Mouse (Mus musculus): ENCODE results near the gene Macrod2. TPM values are rescaled to one million over a fixed set of nuclear protein-coding genes. Genes with fewer than 3 reads are reported as not detected.

The Macrod2 gene
- total RNA-seq, 1 experiment from 2014 or later, result 7.7 TPM

DNA sequence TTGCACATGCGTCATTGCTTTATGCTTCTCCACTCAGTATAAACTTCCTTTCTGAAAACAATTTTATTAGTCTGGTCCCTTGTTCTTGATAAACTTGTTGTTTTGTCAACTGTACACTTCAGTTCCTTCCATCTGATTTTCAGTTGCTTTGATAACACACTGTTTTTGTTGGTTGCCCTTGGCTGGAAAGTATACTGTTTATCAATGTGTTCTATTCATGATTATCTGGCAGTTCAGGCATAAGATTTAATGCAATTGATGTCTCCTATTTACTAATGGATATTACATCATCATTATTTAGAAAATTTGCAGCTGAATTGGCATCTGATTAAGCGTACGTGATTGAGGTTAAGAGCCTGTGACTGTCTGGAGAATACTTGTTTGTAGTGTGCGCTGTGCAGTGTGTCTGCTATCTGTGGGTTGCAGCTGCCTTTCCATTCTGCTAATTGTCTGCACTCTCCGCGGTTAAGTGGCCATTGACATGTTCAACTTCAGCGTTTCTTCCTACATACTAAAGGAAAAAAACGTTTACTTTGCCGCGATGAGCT, 949.0 kb downstream of the Macrod2 start:
- ATAC-seq (replicated peaks in 1 of 2; ENCODE audit: insufficient read depth in 1 of 2, low FRiP score in 2 of 2, low TSS enrichment in 1 of 2, low read depth in 1 of 2, poor library complexity in 2 of 2, severe bottlenecking in 2 of 2), result no peak

GRCm38 (mm10) chr2:141352623-141353022, 957.5 kb downstream of the Macrod2 start:
- ATAC-seq (replicated peaks in 1 of 2; ENCODE audit: insufficient read depth in 1 of 2, low FRiP score in 2 of 2, low TSS enrichment in 1 of 2, low read depth in 1 of 2, poor library complexity in 2 of 2, severe bottlenecking in 2 of 2), result no peak

- no peak for ATAC-seq (replicated peaks in 1 of 2; ENCODE audit: insufficient read depth in 1 of 2, low FRiP score in 2 of 2, low TSS enrichment in 1 of 2, low read depth in 1 of 2, poor library complexity in 2 of 2, severe bottlenecking in 2 of 2)
Observed at GRCm38 (mm10) chr2:141388632-141389031, 993.5 kb downstream of the Macrod2 start.

- ATAC-seq (replicated peaks in 1 of 2; ENCODE audit: insufficient read depth in 1 of 2, low FRiP score in 2 of 2, low TSS enrichment in 1 of 2, low read depth in 1 of 2, poor library complexity in 2 of 2, severe bottlenecking in 2 of 2), result no peak
Observed at GRCm38 (mm10) chr2:141391229-141391628, 996.1 kb downstream of the Macrod2 start.

DNA sequence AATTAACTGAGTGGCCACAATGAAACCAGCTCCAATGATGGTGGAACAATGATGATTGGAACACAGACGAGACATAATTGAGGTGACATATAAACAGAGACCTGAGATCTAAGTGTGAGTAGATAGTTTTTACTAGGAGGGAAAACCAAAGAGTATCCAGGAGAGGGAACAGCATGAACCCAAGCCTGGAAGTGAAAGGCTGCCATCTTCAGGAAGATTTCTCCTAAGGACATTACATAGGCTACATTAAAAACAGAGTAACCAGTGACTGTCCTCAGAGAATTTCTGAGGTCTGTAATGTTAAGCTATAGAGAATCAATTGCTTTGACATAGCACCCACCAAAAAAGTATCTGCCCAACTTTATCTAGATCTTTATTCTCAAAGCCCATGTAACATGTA, 999.7 kb downstream of the Macrod2 start:
- ATAC-seq (replicated peaks in 1 of 2; ENCODE audit: insufficient read depth in 1 of 2, low FRiP score in 2 of 2, low TSS enrichment in 1 of 2, low read depth in 1 of 2, poor library complexity in 2 of 2, severe bottlenecking in 2 of 2), result no peak

DNA sequence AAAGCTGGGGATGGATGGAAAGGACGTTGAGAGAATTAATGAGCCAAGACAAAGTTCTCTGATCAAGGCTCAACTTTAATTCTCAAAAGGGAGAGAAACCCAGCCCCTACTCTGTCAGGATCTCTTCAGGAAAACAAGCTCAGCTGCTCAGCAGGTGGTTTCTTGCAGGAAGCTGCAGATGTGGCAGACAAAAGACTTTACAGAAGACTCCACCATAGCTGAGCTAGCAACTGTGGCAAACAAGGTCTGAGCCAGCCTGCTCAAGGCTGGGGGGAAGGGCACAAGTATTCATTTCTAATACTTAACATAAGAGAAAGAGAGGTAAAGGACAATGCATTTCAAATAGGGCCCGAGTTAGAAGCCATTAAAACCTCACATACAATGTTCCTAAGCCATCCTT, 1013.7 kb downstream of the Macrod2 start:
- no peak for ATAC-seq (replicated peaks in 1 of 2; ENCODE audit: insufficient read depth in 1 of 2, low FRiP score in 2 of 2, low TSS enrichment in 1 of 2, low read depth in 1 of 2, poor library complexity in 2 of 2, severe bottlenecking in 2 of 2)

GRCm38 (mm10) chr2:141416436-141416835, 1021.3 kb downstream of the Macrod2 start:
- no peak for ATAC-seq (replicated peaks in 1 of 2; ENCODE audit: insufficient read depth in 1 of 2, low FRiP score in 2 of 2, low TSS enrichment in 1 of 2, low read depth in 1 of 2, poor library complexity in 2 of 2, severe bottlenecking in 2 of 2)

- no peak for ATAC-seq (replicated peaks in 1 of 2; ENCODE audit: insufficient read depth in 1 of 2, low FRiP score in 2 of 2, low TSS enrichment in 1 of 2, low read depth in 1 of 2, poor library complexity in 2 of 2, severe bottlenecking in 2 of 2)
Observed at GRCm38 (mm10) chr2:141416855-141417544, 1021.9 kb downstream of the Macrod2 start.

GRCm38 (mm10) chr2:141419806-141420205, 1024.7 kb downstream of the Macrod2 start:
- no peak for ATAC-seq (replicated peaks in 1 of 2; ENCODE audit: insufficient read depth in 1 of 2, low FRiP score in 2 of 2, low TSS enrichment in 1 of 2, low read depth in 1 of 2, poor library complexity in 2 of 2, severe bottlenecking in 2 of 2)

GRCm38 (mm10) chr2:141434084-141434483, 1039.0 kb downstream of the Macrod2 start:
- ATAC-seq (replicated peaks in 1 of 2; ENCODE audit: insufficient read depth in 1 of 2, low FRiP score in 2 of 2, low TSS enrichment in 1 of 2, low read depth in 1 of 2, poor library complexity in 2 of 2, severe bottlenecking in 2 of 2), result no peak

DNA sequence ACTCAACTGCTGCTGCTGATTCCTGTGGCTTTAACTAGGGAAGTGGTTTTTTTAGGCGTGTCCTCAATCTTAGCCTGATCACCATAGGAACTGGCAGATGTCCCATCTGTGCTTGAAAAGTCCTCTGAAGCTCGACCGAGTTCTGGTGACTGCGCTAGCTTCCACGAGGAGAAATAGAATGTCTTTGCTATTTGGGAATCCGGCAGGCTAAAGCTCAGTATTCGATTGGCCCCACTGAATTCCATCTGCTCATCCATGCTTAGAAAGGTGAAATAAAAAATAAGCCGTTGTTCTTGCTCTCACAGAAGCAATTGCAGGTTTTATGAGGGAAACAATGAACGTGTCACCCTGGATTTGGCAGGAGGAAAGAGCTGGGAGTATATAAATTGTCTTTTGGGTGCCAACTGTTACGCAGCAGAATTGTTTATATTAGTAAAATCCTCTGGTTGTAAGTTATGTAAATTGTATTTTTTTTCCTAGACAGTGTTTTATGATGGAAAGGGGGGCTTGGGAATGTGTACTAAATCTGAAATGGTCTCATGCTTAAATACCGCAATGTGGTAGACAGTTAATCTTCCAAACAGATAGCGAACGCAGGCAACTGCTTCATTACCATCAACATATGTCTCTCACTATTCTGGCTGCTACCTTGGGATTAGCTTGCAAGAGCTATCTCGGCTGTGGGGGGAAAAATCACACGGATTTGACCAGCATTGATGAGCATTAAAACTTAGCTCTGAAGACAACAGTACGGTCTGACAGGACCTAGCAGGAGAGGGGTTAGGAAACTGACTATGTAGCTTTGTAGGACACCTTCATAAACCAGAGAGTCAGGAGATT, 1039.8 kb downstream of the Macrod2 start:
- ATAC-seq (replicated peaks in 1 of 2; ENCODE audit: insufficient read depth in 1 of 2, low FRiP score in 2 of 2, low TSS enrichment in 1 of 2, low read depth in 1 of 2, poor library complexity in 2 of 2, severe bottlenecking in 2 of 2), result no peak

DNA sequence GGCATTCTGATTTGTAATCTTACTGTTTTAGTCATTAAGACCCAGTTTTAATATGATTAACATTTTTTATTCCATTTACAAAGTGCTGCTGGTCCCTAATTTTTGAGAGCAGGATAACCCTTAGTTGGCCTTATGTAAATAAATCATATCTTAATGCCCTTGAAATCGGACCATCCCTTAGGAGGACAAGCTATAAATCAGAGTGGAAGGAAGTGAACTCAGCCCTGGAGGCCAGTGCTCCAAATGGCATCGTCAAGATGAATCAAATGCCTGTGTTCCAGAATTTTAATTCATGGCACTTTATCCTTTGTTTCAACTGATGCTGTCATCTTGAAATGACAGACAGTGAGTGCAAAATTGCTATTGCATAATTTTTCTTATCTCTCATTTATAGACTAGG, 1046.8 kb downstream of the Macrod2 start:
- no peak for ATAC-seq (replicated peaks in 1 of 2; ENCODE audit: insufficient read depth in 1 of 2, low FRiP score in 2 of 2, low TSS enrichment in 1 of 2, low read depth in 1 of 2, poor library complexity in 2 of 2, severe bottlenecking in 2 of 2)

- ATAC-seq (replicated peaks in 1 of 2; ENCODE audit: insufficient read depth in 1 of 2, low FRiP score in 2 of 2, low TSS enrichment in 1 of 2, low read depth in 1 of 2, poor library complexity in 2 of 2, severe bottlenecking in 2 of 2), result no peak
Observed at GRCm38 (mm10) chr2:141449078-141449680, 1054.1 kb downstream of the Macrod2 start.

GRCm38 (mm10) chr2:141463946-141464345, 1068.8 kb downstream of the Macrod2 start:
- no peak for ATAC-seq (replicated peaks in 1 of 2; ENCODE audit: insufficient read depth in 1 of 2, low FRiP score in 2 of 2, low TSS enrichment in 1 of 2, low read depth in 1 of 2, poor library complexity in 2 of 2, severe bottlenecking in 2 of 2)

- no peak for ATAC-seq (replicated peaks in 1 of 2; ENCODE audit: insufficient read depth in 1 of 2, low FRiP score in 2 of 2, low TSS enrichment in 1 of 2, low read depth in 1 of 2, poor library complexity in 2 of 2, severe bottlenecking in 2 of 2)
Observed at GRCm38 (mm10) chr2:141472791-141473190, 1077.7 kb downstream of the Macrod2 start.

GRCm38 (mm10) chr2:141477585-141477984, 1082.5 kb downstream of the Macrod2 start:
- ATAC-seq (replicated peaks in 1 of 2; ENCODE audit: insufficient read depth in 1 of 2, low FRiP score in 2 of 2, low TSS enrichment in 1 of 2, low read depth in 1 of 2, poor library complexity in 2 of 2, severe bottlenecking in 2 of 2), result no peak

DNA sequence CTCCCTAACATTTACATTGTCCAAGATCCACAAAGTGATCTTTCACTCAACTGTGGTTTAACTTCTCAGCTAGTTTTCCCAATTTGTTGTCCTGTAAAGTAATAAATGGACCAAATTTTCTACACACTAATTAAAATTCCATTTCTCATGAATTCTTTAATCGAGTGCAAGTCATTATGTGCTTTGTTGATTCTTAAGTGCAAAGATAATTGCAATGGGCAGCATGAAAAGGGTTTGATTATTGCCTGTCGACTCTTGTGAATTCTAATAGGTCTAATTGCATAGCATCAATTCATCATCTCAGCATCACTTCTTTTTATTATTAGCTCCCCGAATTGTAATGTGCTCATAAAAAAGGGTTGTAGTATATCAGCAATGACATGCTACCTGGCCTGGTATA, 1095.4 kb downstream of the Macrod2 start:
- ATAC-seq (replicated peaks in 1 of 2; ENCODE audit: insufficient read depth in 1 of 2, low FRiP score in 2 of 2, low TSS enrichment in 1 of 2, low read depth in 1 of 2, poor library complexity in 2 of 2, severe bottlenecking in 2 of 2), result no peak

GRCm38 (mm10) chr2:141505451-141505850, 1110.3 kb downstream of the Macrod2 start:
- ATAC-seq (replicated peaks in 1 of 2; ENCODE audit: insufficient read depth in 1 of 2, low FRiP score in 2 of 2, low TSS enrichment in 1 of 2, low read depth in 1 of 2, poor library complexity in 2 of 2, severe bottlenecking in 2 of 2), result no peak
